Mouse (Mus musculus): Measurements from ENCODE around the gene Slirp. TPM values are rescaled to one million over a fixed set of nuclear protein-coding genes. Genes with fewer than 3 reads are reported as not detected.

Gene Slirp
- total and polyA plus RNA-seq, 2 experiments from 2014 or later, result 38.9 to 181 TPM

GRCm38 (mm10) chr12:87405165-87405564 lies 38.5 kb upstream of the Slirp start:
- ATAC-seq (ENCODE audit: low FRiP score), result no peak
- Histone ChIP-seq H3K27ac (ENCODE audit: low read depth, low read length) (no peak overlapping the region), H3K36me3 (ENCODE audit: insufficient read depth, low read length) (no peaks in the 10 kb centered on the region), H3K4me1 (ENCODE audit: insufficient read depth, low read length) (no peaks in the 10 kb centered on the region), H3K4me2 (ENCODE audit: low read depth, low read length, poor library complexity, severe bottlenecking) (no peak overlapping the region), H3K4me3 (ENCODE audit: low read depth, low read length) (no peak overlapping the region), H3K9me3 (ENCODE audit: low read length) (no peaks in the 10 kb centered on the region), H3K9ac (replicated peaks; ENCODE audit: low read length, poor library complexity, severe bottlenecking) (no peak overlapping the region), H3K27me3 (ENCODE audit: insufficient read depth, low read length) (no peaks in the 10 kb centered on the region)
- no peak for TF ChIP-seq CTCF (IDR thresholded peaks at IDR 0.05)
- DNase-seq (ENCODE audit: low spot score), result no peak
- WGBS, result 92% methylated on average over 4 of the region's 4 CpGs

- H3K36me3 ChIP-seq (ENCODE audit: insufficient read depth, low read length), result no peaks in the 10 kb centered on the region
- no peak for TF ChIP-seq CTCF (IDR thresholded peaks at IDR 0.05)
- H3K4me1 ChIP-seq (ENCODE audit: insufficient read depth, low read length), result no peaks in the 10 kb centered on the region
- H3K4me2 ChIP-seq (ENCODE audit: low read depth, low read length, poor library complexity, severe bottlenecking), result no peak overlapping the region
- H3K27me3 ChIP-seq (ENCODE audit: insufficient read depth, low read length), result no peaks in the 10 kb centered on the region
- DNase-seq (ENCODE audit: low spot score), result no peak
- no peak overlapping the region for H3K27ac ChIP-seq (ENCODE audit: low read depth, low read length)
- no peaks in the 10 kb centered on the region for H3K9me3 ChIP-seq (ENCODE audit: low read length)
- H3K9ac ChIP-seq (replicated peaks; ENCODE audit: low read length, poor library complexity, severe bottlenecking), result no peak overlapping the region
- 66% methylated on average over 3 of the region's 3 CpGs for WGBS
- H3K4me3 ChIP-seq (ENCODE audit: low read depth, low read length), result no peak overlapping the region
- ATAC-seq (ENCODE audit: low FRiP score), result no peak
Measured at GRCm38 (mm10) chr12:87405721-87406120, 38.0 kb upstream of the Slirp start.

- WGBS, result 45% methylated on average over 21 of the region's 21 CpGs
- peak overlapping the region; percentile 18; the same call in 1 of the 2 replicates for H3K4me2 ChIP-seq (ENCODE audit: low read depth, low read length, poor library complexity, severe bottlenecking)
- H3K4me3 ChIP-seq (ENCODE audit: low read depth, low read length), result no peak overlapping the region
Measured at GRCm38 (mm10) chr12:87407869-87408605, 35.7 kb upstream of the Slirp start.

GRCm38 (mm10) chr12:87409123-87409522 lies 34.6 kb upstream of the Slirp start:
- H3K27me3 ChIP-seq (ENCODE audit: insufficient read depth, low read length), result no peaks in the 10 kb centered on the region
- no peak overlapping the region for H3K4me2 ChIP-seq (ENCODE audit: low read depth, low read length, poor library complexity, severe bottlenecking)
- no peak for DNase-seq (ENCODE audit: low spot score)
- H3K36me3 ChIP-seq (ENCODE audit: insufficient read depth, low read length), result no peaks in the 10 kb centered on the region
- TF ChIP-seq CTCF (IDR thresholded peaks at IDR 0.05), result no peak
- H3K9me3 ChIP-seq (ENCODE audit: low read length), result no peaks in the 10 kb centered on the region
- H3K4me3 ChIP-seq (ENCODE audit: low read depth, low read length), result no peak overlapping the region
- no peaks in the 10 kb centered on the region for H3K4me1 ChIP-seq (ENCODE audit: insufficient read depth, low read length)
- ATAC-seq (ENCODE audit: low FRiP score), result no peak
- H3K27ac ChIP-seq (ENCODE audit: low read depth, low read length), result no peak overlapping the region
- WGBS, result 88% methylated on average over 4 of the region's 4 CpGs
- H3K9ac ChIP-seq (replicated peaks; ENCODE audit: low read length, poor library complexity, severe bottlenecking), result no peak overlapping the region

More at GRCm38 (mm10) chr12:87407869-87408605, 35.7 kb upstream of the Slirp start:
- TF ChIP-seq CTCF (IDR thresholded peaks at IDR 0.05), result no peak
- H3K27ac ChIP-seq (ENCODE audit: low read depth, low read length), result no peak overlapping the region
- no peaks in the 10 kb centered on the region for H3K36me3 ChIP-seq (ENCODE audit: insufficient read depth, low read length)
- H3K4me1 ChIP-seq (ENCODE audit: insufficient read depth, low read length), result no peaks in the 10 kb centered on the region
- ATAC-seq (ENCODE audit: low FRiP score), result no peak
- no peaks in the 10 kb centered on the region for H3K9me3 ChIP-seq (ENCODE audit: low read length)
- no peak for DNase-seq (ENCODE audit: low spot score)
- H3K9ac ChIP-seq (replicated peaks; ENCODE audit: low read length, poor library complexity, severe bottlenecking), result 0 out of 2 replicates have a peak overlapping the region, but pooled peaks have one; percentile 8
- H3K27me3 ChIP-seq (ENCODE audit: insufficient read depth, low read length), result no peaks in the 10 kb centered on the region

- H3K4me1 ChIP-seq (ENCODE audit: insufficient read depth, low read length), result no peaks in the 10 kb centered on the region
- no peaks in the 10 kb centered on the region for H3K9me3 ChIP-seq (ENCODE audit: low read length)
- no peak overlapping the region for H3K4me2 ChIP-seq (ENCODE audit: low read depth, low read length, poor library complexity, severe bottlenecking)
- no peak overlapping the region for H3K4me3 ChIP-seq (ENCODE audit: low read depth, low read length)
- TF ChIP-seq CTCF (IDR thresholded peaks at IDR 0.05), result no peak
- 57% methylated on average over 7 of the region's 7 CpGs for WGBS
- no peaks in the 10 kb centered on the region for H3K27me3 ChIP-seq (ENCODE audit: insufficient read depth, low read length)
- no peak overlapping the region for H3K9ac ChIP-seq (replicated peaks; ENCODE audit: low read length, poor library complexity, severe bottlenecking)
- no peak overlapping the region for H3K27ac ChIP-seq (ENCODE audit: low read depth, low read length)
- ATAC-seq (ENCODE audit: low FRiP score) (no peak), DNase-seq (ENCODE audit: low spot score) (no peak)
- H3K36me3 ChIP-seq (ENCODE audit: insufficient read depth, low read length), result no peaks in the 10 kb centered on the region
Measured at GRCm38 (mm10) chr12:87410999-87411398, 32.7 kb upstream of the Slirp start.

- WGBS, result 22% methylated on average over 4 of the region's 4 CpGs
- Histone ChIP-seq H3K36me3 (ENCODE audit: insufficient read depth, low read length) (no peaks in the 10 kb centered on the region), H3K9ac (replicated peaks; ENCODE audit: low read length, poor library complexity, severe bottlenecking) (no peak overlapping the region), H3K4me1 (ENCODE audit: insufficient read depth, low read length) (no peaks in the 10 kb centered on the region), H3K4me2 (ENCODE audit: low read depth, low read length, poor library complexity, severe bottlenecking) (no peak overlapping the region), H3K27ac (ENCODE audit: low read depth, low read length) (no peak overlapping the region), H3K4me3 (ENCODE audit: low read depth, low read length) (no peak overlapping the region), H3K27me3 (ENCODE audit: insufficient read depth, low read length) (no peaks in the 10 kb centered on the region), H3K9me3 (ENCODE audit: low read length) (no peaks in the 10 kb centered on the region)
- ATAC-seq (ENCODE audit: low FRiP score), result peak; percentile 62
- DNase-seq (ENCODE audit: low spot score), result peak; percentile 70
- TF ChIP-seq CTCF (IDR thresholded peaks at IDR 0.05), result peak; percentile 95
Measured at GRCm38 (mm10) chr12:87413179-87413790, 30.4 kb upstream of the Slirp start.
